Mouse (Mus musculus) liver, embryonic 11.5 days (tissue): ENCODE results near the gene Dab1. TPM values are rescaled to one million over a fixed set of nuclear protein-coding genes. Genes with fewer than 3 reads are reported as not detected.

Experiments
- ATAC-seq: fragments of 200-750 bp; cut with Nextera tagmentation; replicated peaks from 2 replicates; pipeline ENCODE4 v1.8.0; 2017; ENCODE audit warnings: moderate number of reproducible peaks, mild to moderate bottlenecking, moderate TSS enrichment, moderate library complexity; ENCODE audit not compliant: low FRiP score
- DNase-seq: peaks from one replicate; pipeline ENCODE4 v3.0.0-alpha.2; 2017; ENCODE audit warnings: low spot score
- H3K27ac ChIP-seq: fragments of 300-500 bp; sonication (generic); 2 replicates; pipeline ENCODE4 v1.5.1; 2014; ENCODE audit warnings: mild to moderate bottlenecking, low read depth, low read length, control low read depth
- H3K27me3 ChIP-seq: fragments of 300-500 bp; sonication (generic); replicated peaks from 2 replicates; pipeline ENCODE4 v1.6.1; 2014; ENCODE audit warnings: low read length, mixed read lengths; ENCODE audit not compliant: control insufficient read depth, insufficient read depth
- H3K36me3 ChIP-seq: fragments of 300-500 bp; sonication (generic); 2 replicates; pipeline ENCODE4 v1.6.1; 2014; ENCODE audit warnings: mild to moderate bottlenecking, low read length, moderate library complexity, mixed read lengths; ENCODE audit not compliant: control insufficient read depth, insufficient read depth
- H3K4me1 ChIP-seq: fragments of 300-500 bp; sonication (generic); replicated peaks from 2 replicates; pipeline ENCODE4 v1.6.1; 2014; ENCODE audit warnings: low read length, mixed read lengths; ENCODE audit not compliant: control insufficient read depth, insufficient read depth
- H3K4me2 ChIP-seq: fragments of 300-500 bp; sonication (generic); 2 replicates; pipeline ENCODE4 v1.6.1; 2014; ENCODE audit warnings: mild to moderate bottlenecking, control low read depth, moderate library complexity
- H3K4me3 ChIP-seq: fragments of 300-500 bp; sonication (generic); 2 replicates; pipeline ENCODE4 v1.5.1; 2014; ENCODE audit warnings: low read depth, low read length, control low read depth
- H3K9ac ChIP-seq: fragments of 300-500 bp; sonication (generic); 2 replicates; pipeline ENCODE4 v1.6.1; 2014; ENCODE audit warnings: low read depth, low read length, control low read depth
- H3K9me3 ChIP-seq: fragments of 300-500 bp; sonication (generic); 2 replicates; pipeline ENCODE4 v1.6.1; 2016; ENCODE audit warnings: low read length, inconsistent platforms, mixed read lengths; ENCODE audit not compliant: control insufficient read depth
- WGBS: fragments of 180-500 bp; shearing (Covaris S2); extraction: QIAGEN DNeasy Blood & Tissue Kit; methylation state at CpG from one replicate; pipeline ENCODE4 v1.1.7; 2014; 5-methylcytosine and 5-hydroxymethylcytosine counted together
- polyA plus RNA-seq: library from polyadenylated mRNA; unstranded; fragments of >200 nt; fragmentation: Nextera tagmentation; extraction: Ambion mirVana; gene quantifications from 2 replicates; pipeline ENCODE4 v1.2.1, GENCODE M21; 2014

Gene Dab1
- polyA plus RNA-seq, 1 experiment from 2014 or later, result 1.8 TPM

GRCm38 (mm10) chr4:103707140-103707539 lies 88.0 kb downstream of the Dab1 start:
- H3K9ac ChIP-seq, result no peak overlapping the region
- H3K36me3 ChIP-seq, result no peaks in the 10 kb centered on the region
- H3K4me1 ChIP-seq, result no peaks in the 10 kb centered on the region
- H3K27me3 ChIP-seq, result no peaks in the 10 kb centered on the region
- no peak overlapping the region for H3K4me3 ChIP-seq
- no peak for ATAC-seq
- H3K9me3 ChIP-seq, result no peaks in the 10 kb centered on the region
- DNase-seq, result no peak
- H3K27ac ChIP-seq, result no peak overlapping the region
- H3K4me2 ChIP-seq, result no peak overlapping the region
- WGBS, result 24% methylated on average over 1 of the region's 1 CpGs

- Histone ChIP-seq H3K27ac (no peak overlapping the region), H3K9me3 (no peaks in the 10 kb centered on the region), H3K4me3 (no peak overlapping the region), H3K36me3 (no peaks in the 10 kb centered on the region), H3K9ac (no peak overlapping the region), H3K4me1 (no peaks in the 10 kb centered on the region), H3K27me3 (no peaks in the 10 kb centered on the region), H3K4me2 (no peak overlapping the region)
- ATAC-seq (no peak), DNase-seq (no peak)
- 69% methylated on average over 6 of the region's 6 CpGs for WGBS
These were observed 92.2 kb downstream of the Dab1 start for GRCm38 (mm10) chr4:103711353-103711752.

- H3K4me2 ChIP-seq, result no peak overlapping the region
These were observed 94.8 kb downstream of the Dab1 start for GRCm38 (mm10) chr4:103713921-103714320.

GRCm38 (mm10) chr4:103714991-103715390 lies 95.8 kb downstream of the Dab1 start:
- no peaks in the 10 kb centered on the region for H3K4me1 ChIP-seq
- 61% methylated on average over 7 of the region's 7 CpGs for WGBS
- H3K36me3 ChIP-seq, result no peaks in the 10 kb centered on the region
- H3K4me3 ChIP-seq, result no peak overlapping the region
- no peak overlapping the region for H3K4me2 ChIP-seq
- H3K27me3 ChIP-seq, result no peaks in the 10 kb centered on the region
- H3K9ac ChIP-seq, result no peak overlapping the region
- ATAC-seq (no peak), DNase-seq (no peak)
- H3K9me3 ChIP-seq, result no peaks in the 10 kb centered on the region
- no peak overlapping the region for H3K27ac ChIP-seq

More at GRCm38 (mm10) chr4:103713921-103714320, 94.8 kb downstream of the Dab1 start:
- no peaks in the 10 kb centered on the region for H3K36me3 ChIP-seq
- H3K27ac ChIP-seq, result no peak overlapping the region
- no peaks in the 10 kb centered on the region for H3K27me3 ChIP-seq
- H3K9ac ChIP-seq, result no peak overlapping the region
- H3K4me1 ChIP-seq, result no peaks in the 10 kb centered on the region
- no peak overlapping the region for H3K4me3 ChIP-seq
- no peak for DNase-seq
- 84% methylated on average over 4 of the region's 4 CpGs for WGBS
- no peak for ATAC-seq
- H3K9me3 ChIP-seq, result no peaks in the 10 kb centered on the region

GRCm38 (mm10) chr4:103715568-103715967 lies 96.4 kb downstream of the Dab1 start:
- no peaks in the 10 kb centered on the region for H3K4me1 ChIP-seq
- no peaks in the 10 kb centered on the region for H3K36me3 ChIP-seq
- ATAC-seq (no peak), DNase-seq (no peak)
- H3K27ac ChIP-seq, result no peak overlapping the region
- no peaks in the 10 kb centered on the region for H3K9me3 ChIP-seq
- no peak overlapping the region for H3K4me3 ChIP-seq
- 90% methylated on average over 4 of the region's 4 CpGs for WGBS
- no peaks in the 10 kb centered on the region for H3K27me3 ChIP-seq
- H3K9ac ChIP-seq, result no peak overlapping the region
- no peak overlapping the region for H3K4me2 ChIP-seq

- Histone ChIP-seq H3K4me2 (no peak overlapping the region), H3K4me1 (no peaks in the 10 kb centered on the region), H3K27me3 (no peaks in the 10 kb centered on the region), H3K36me3 (no peaks in the 10 kb centered on the region), H3K9me3 (no peaks in the 10 kb centered on the region), H3K9ac (no peak overlapping the region), H3K4me3 (no peak overlapping the region), H3K27ac (no peak overlapping the region)
- DNase-seq (no peak), ATAC-seq (no peak)
- WGBS, result 67% methylated on average over 1 of the region's 1 CpGs
These were observed 103.6 kb downstream of the Dab1 start for GRCm38 (mm10) chr4:103722738-103723137.

- no peak overlapping the region for H3K9ac ChIP-seq
- no peak overlapping the region for H3K4me2 ChIP-seq
- no peaks in the 10 kb centered on the region for H3K36me3 ChIP-seq
- no peak overlapping the region for H3K27ac ChIP-seq
- DNase-seq (no peak), ATAC-seq (no peak)
- no peaks in the 10 kb centered on the region for H3K4me1 ChIP-seq
- WGBS, result 86% methylated on average over 2 of the region's 2 CpGs
- H3K27me3 ChIP-seq, result no peaks in the 10 kb centered on the region
- no peaks in the 10 kb centered on the region for H3K9me3 ChIP-seq
- H3K4me3 ChIP-seq, result no peak overlapping the region
These were observed 107.3 kb downstream of the Dab1 start for GRCm38 (mm10) chr4:103726486-103726885.

GRCm38 (mm10) chr4:103737185-103737584 lies 118.0 kb downstream of the Dab1 start:
- 74% methylated on average over 6 of the region's 6 CpGs for WGBS

GRCm38 (mm10) chr4:103751249-103751855 lies 132.2 kb downstream of the Dab1 start:
- ATAC-seq, result no peak
- H3K4me1 ChIP-seq, result no peaks in the 10 kb centered on the region
- WGBS, result 52% methylated on average over 4 of the region's 4 CpGs
- H3K36me3 ChIP-seq, result no peaks in the 10 kb centered on the region
- H3K27me3 ChIP-seq, result no peaks in the 10 kb centered on the region
- no peaks in the 10 kb centered on the region for H3K9me3 ChIP-seq
- no peak overlapping the region for H3K27ac ChIP-seq
- H3K9ac ChIP-seq, result no peak overlapping the region
- no peak overlapping the region for H3K4me3 ChIP-seq
- H3K4me2 ChIP-seq, result no peak overlapping the region
- DNase-seq, result no peak

More at GRCm38 (mm10) chr4:103737185-103737584, 118.0 kb downstream of the Dab1 start:
- DNase-seq (no peak), ATAC-seq (no peak)
- Histone ChIP-seq H3K36me3 (no peaks in the 10 kb centered on the region), H3K27me3 (no peaks in the 10 kb centered on the region), H3K4me3 (no peak overlapping the region), H3K4me2 (no peak overlapping the region), H3K9ac (no peak overlapping the region), H3K27ac (no peak overlapping the region), H3K4me1 (no peaks in the 10 kb centered on the region), H3K9me3 (no peaks in the 10 kb centered on the region)
